Mouse (Mus musculus) hindbrain, embryonic 11.5 days (tissue): ENCODE measurements around the gene Abat. TPM values are rescaled to one million over a fixed set of nuclear protein-coding genes. Genes with fewer than 3 reads are reported as not detected.

ENCODE experiments used
- ATAC-seq: fragments of 200-750 bp; cut with Nextera tagmentation; 2 replicates; pipeline ENCODE4 v1.8.0; 2017; ENCODE audit warnings: mild to moderate bottlenecking, moderate TSS enrichment, moderate library complexity; ENCODE audit not compliant: low FRiP score
- DNase-seq: peaks from one replicate; pipeline ENCODE4 v3.0.0-alpha.2; 2015; ENCODE audit warnings: low spot score
- H3K27ac ChIP-seq: fragments of 300-500 bp; sonication (generic); 2 replicates; pipeline ENCODE4 v1.5.1; 2014; ENCODE audit warnings: mild to moderate bottlenecking, low read depth, low read length
- H3K27me3 ChIP-seq: fragments of 300-500 bp; sonication (generic); 2 replicates; pipeline ENCODE4 v1.6.1; 2014; ENCODE audit warnings: mild to moderate bottlenecking, low read length, moderate library complexity, mixed read lengths; ENCODE audit not compliant: control insufficient read depth, insufficient read depth
- H3K36me3 ChIP-seq: fragments of 300-500 bp; sonication (generic); 2 replicates; pipeline ENCODE4 v1.6.1; 2014; ENCODE audit warnings: mild to moderate bottlenecking, low read length, moderate library complexity, mixed read lengths; ENCODE audit not compliant: control insufficient read depth, insufficient read depth
- H3K4me1 ChIP-seq: fragments of 300-500 bp; sonication (generic); replicated peaks from 2 replicates; pipeline ENCODE4 v1.6.1; 2014; ENCODE audit warnings: low read length, mixed read lengths; ENCODE audit not compliant: control insufficient read depth, insufficient read depth
- H3K4me2 ChIP-seq: fragments of 300-500 bp; sonication (generic); replicated peaks from 2 replicates; pipeline ENCODE4 v1.6.1; 2014; ENCODE audit warnings: mild to moderate bottlenecking, low read depth, low read length
- H3K4me3 ChIP-seq: fragments of 300-500 bp; sonication (generic); 2 replicates; pipeline ENCODE4 v1.5.1; 2014; ENCODE audit warnings: low read depth, low read length
- H3K9ac ChIP-seq: fragments of 300-500 bp; sonication (generic); 2 replicates; pipeline ENCODE4 v1.6.1; 2014; ENCODE audit warnings: low read depth, low read length
- H3K9me3 ChIP-seq: fragments of 300-500 bp; sonication (generic); 2 replicates; pipeline ENCODE4 v1.6.1; 2016; ENCODE audit warnings: low read length; ENCODE audit not compliant: control insufficient read depth
- WGBS: fragments of 180-500 bp; shearing (Covaris S2); extraction: QIAGEN DNeasy Blood & Tissue Kit; methylation state at CpG from one replicate; pipeline ENCODE4 v1.1.7; 2014; 5-methylcytosine and 5-hydroxymethylcytosine counted together
- polyA plus RNA-seq: library from polyadenylated mRNA; unstranded; fragments of >200 nt; fragmentation: Nextera tagmentation; extraction: Ambion mirVana; gene quantifications from 2 replicates; pipeline ENCODE4 v1.2.1, GENCODE M21; 2014

The Abat gene
- polyA plus RNA-seq, 1 experiment from 2014 or later = 27.4 TPM

GRCm38 (mm10) chr16:8504271-8504670 lies 9.0 kb upstream of the Abat start:
- no peak overlapping the region for H3K9ac ChIP-seq
- DNase-seq = no peak
- no peaks in the 10 kb centered on the region for H3K4me1 ChIP-seq
- no peak overlapping the region for H3K4me3 ChIP-seq
- H3K27ac ChIP-seq = no peak overlapping the region
- no peaks in the 10 kb centered on the region for H3K9me3 ChIP-seq
- H3K36me3 ChIP-seq = no peaks in the 10 kb centered on the region
- H3K27me3 ChIP-seq = no peaks in the 10 kb centered on the region
- no peak overlapping the region for H3K4me2 ChIP-seq
- WGBS = 68% methylated on average over 2 of the region's 2 CpGs
- ATAC-seq = no peak

- ATAC-seq = no peak
- 75% methylated on average over 5 of the region's 5 CpGs for WGBS
Observed at GRCm38 (mm10) chr16:8509894-8510293, 3.3 kb upstream of the Abat start.

GRCm38 (mm10) chr16:8512830-8513229 lies 399 bp upstream of the Abat start:
- no peaks in the 10 kb centered on the region for H3K9me3 ChIP-seq
- H3K4me1 ChIP-seq = peaks cover 6% of the 10 kb centered on the region; the same call in 1 of the 2 replicates
- 3% methylated on average over 5 of the region's 5 CpGs for WGBS
- ATAC-seq = no peak; the same call in 1 of the 2 replicates
- no peak for DNase-seq
- no peaks in the 10 kb centered on the region for H3K27me3 ChIP-seq
- peak overlapping the region; percentile 38 for H3K4me2 ChIP-seq
- no peak overlapping the region for H3K9ac ChIP-seq
- peak overlapping the region; percentile 42 for H3K4me3 ChIP-seq
- H3K36me3 ChIP-seq = no peaks in the 10 kb centered on the region
- H3K27ac ChIP-seq = no peak overlapping the region

More at GRCm38 (mm10) chr16:8509894-8510293, 3.3 kb upstream of the Abat start:
- H3K27me3 ChIP-seq = no peaks in the 10 kb centered on the region
- H3K4me2 ChIP-seq = no peak overlapping the region
- H3K4me3 ChIP-seq = no peak overlapping the region
- H3K27ac ChIP-seq = no peak overlapping the region
- DNase-seq = no peak
- H3K4me1 ChIP-seq = peaks cover 6% of the 10 kb centered on the region; the same call in 1 of the 2 replicates
- H3K9ac ChIP-seq = no peak overlapping the region
- H3K36me3 ChIP-seq = no peaks in the 10 kb centered on the region
- H3K9me3 ChIP-seq = no peaks in the 10 kb centered on the region

- WGBS = 38% methylated on average over 4 of the region's 4 CpGs
- Histone ChIP-seq H3K36me3 (no peaks in the 10 kb centered on the region), H3K4me1 (peaks cover 6% of the 10 kb centered on the region; the same call in 1 of the 2 replicates), H3K9ac (peak overlapping the region; percentile 35; the same call in 1 of the 2 replicates), H3K4me3 (peak overlapping the region; percentile 42; the same call in 1 of the 2 replicates), H3K27me3 (no peaks in the 10 kb centered on the region), H3K27ac (no peak overlapping the region), H3K4me2 (peak overlapping the region; percentile 38), H3K9me3 (no peaks in the 10 kb centered on the region)
- DNase-seq = no peak
- no peak for ATAC-seq
Observed at GRCm38 (mm10) chr16:8514180-8514579, 951 bp downstream of the Abat start.

GRCm38 (mm10) chr16:8520525-8520924 lies 7.3 kb downstream of the Abat start:
- no peak overlapping the region for H3K9ac ChIP-seq
- H3K9me3 ChIP-seq = no peaks in the 10 kb centered on the region
- ATAC-seq (no peak), DNase-seq (no peak)
- H3K4me1 ChIP-seq = peaks cover 2% of the 10 kb centered on the region; the same call in 1 of the 2 replicates
- WGBS = 68% methylated on average over 5 of the region's 5 CpGs
- no peak overlapping the region for H3K4me2 ChIP-seq
- H3K36me3 ChIP-seq = no peaks in the 10 kb centered on the region
- no peaks in the 10 kb centered on the region for H3K27me3 ChIP-seq
- no peak overlapping the region for H3K27ac ChIP-seq
- H3K4me3 ChIP-seq = no peak overlapping the region

GRCm38 (mm10) chr16:8521322-8521721 lies 8.1 kb downstream of the Abat start:
- WGBS = 81% methylated on average over 4 of the region's 4 CpGs
- Histone ChIP-seq H3K36me3 (no peaks in the 10 kb centered on the region), H3K4me3 (no peak overlapping the region), H3K9me3 (no peaks in the 10 kb centered on the region), H3K4me2 (no peak overlapping the region), H3K27ac (no peak overlapping the region), H3K27me3 (no peaks in the 10 kb centered on the region), H3K9ac (no peak overlapping the region), H3K4me1 (peaks cover 2% of the 10 kb centered on the region; the same call in 1 of the 2 replicates)
- no peak for ATAC-seq
- no peak for DNase-seq

GRCm38 (mm10) chr16:8523480-8524144 lies 10.4 kb downstream of the Abat start:
- Histone ChIP-seq H3K27me3 (no peaks in the 10 kb centered on the region), H3K4me2 (no peak overlapping the region), H3K4me1 (peaks cover 2% of the 10 kb centered on the region; the same call in 1 of the 2 replicates), H3K27ac (0 out of 2 replicates have a peak overlapping the region, but pooled peaks have one; percentile 42), H3K9ac (no peak overlapping the region), H3K4me3 (no peak overlapping the region), H3K9me3 (no peaks in the 10 kb centered on the region), H3K36me3 (no peaks in the 10 kb centered on the region)
- ATAC-seq = peak; percentile 54
- 40% methylated on average over 11 of the region's 11 CpGs for WGBS
- peak; percentile 53 for DNase-seq

- 73% methylated on average over 16 of the region's 16 CpGs for WGBS
- ATAC-seq = 0 out of 2 replicates have a peak, but pooled peaks have one; percentile 27
- peak; percentile 5 for DNase-seq
- H3K4me3 ChIP-seq = no peak overlapping the region
- peaks cover 2% of the 10 kb centered on the region; the same call in 1 of the 2 replicates for H3K4me1 ChIP-seq
- H3K9me3 ChIP-seq = no peaks in the 10 kb centered on the region
- H3K27ac ChIP-seq = 0 out of 2 replicates have a peak overlapping the region, but pooled peaks have one; percentile 42
- no peaks in the 10 kb centered on the region for H3K27me3 ChIP-seq
- no peaks in the 10 kb centered on the region for H3K36me3 ChIP-seq
- no peak overlapping the region for H3K4me2 ChIP-seq
- no peak overlapping the region for H3K9ac ChIP-seq
Observed at GRCm38 (mm10) chr16:8524163-8524847, 11.1 kb downstream of the Abat start.
